Mouse (Mus musculus) forelimb bud, embryonic 11.5 days (tissue): ENCODE data around the gene Ano4.

Experiments
- DNase-seq: peaks from one replicate; pipeline ENCODE4 v3.0.0-alpha.2; 2012; ENCODE audit warnings: low read depth, low spot score

Gene Ano4

GRCm38 (mm10) chr10:89344491-89345195 is at the start of gene Ano4:
Ano4 (minus strand) TSS chr10:89344762.
- no peak for DNase-seq

- DNase-seq: no peak
Measured at GRCm38 (mm10) chr10:89392687-89393086, 48.1 kb upstream of the Ano4 start.

- DNase-seq: no peak
Measured at GRCm38 (mm10) chr10:89391571-89392163, 47.1 kb upstream of the Ano4 start.

- no peak for DNase-seq
Measured at GRCm38 (mm10) chr10:89386461-89386860, 41.9 kb upstream of the Ano4 start.

- DNase-seq: peak; percentile 77
Measured at GRCm38 (mm10) chr10:89383462-89383861, 38.9 kb upstream of the Ano4 start.

GRCm38 (mm10) chr10:89377750-89378149 is 33.2 kb upstream of the Ano4 start:
- DNase-seq: no peak

- DNase-seq: no peak
Measured at GRCm38 (mm10) chr10:89370051-89370450, 25.5 kb upstream of the Ano4 start.

- DNase-seq: no peak
Measured at GRCm38 (mm10) chr10:89358933-89359332, 14.4 kb upstream of the Ano4 start.

GRCm38 (mm10) chr10:89354639-89355038 is 10.1 kb upstream of the Ano4 start:
- DNase-seq: no peak

GRCm38 (mm10) chr10:89351416-89351815 is 6.9 kb upstream of the Ano4 start:
- no peak for DNase-seq

- no peak for DNase-seq
Measured at GRCm38 (mm10) chr10:89345606-89346005, 1.0 kb upstream of the Ano4 start.

- DNase-seq: no peak
Measured at GRCm38 (mm10) chr10:89345196-89345533, 603 bp upstream of the Ano4 start.

- DNase-seq: no peak
Measured at GRCm38 (mm10) chr10:89344132-89344490, 451 bp downstream of the Ano4 start.

GRCm38 (mm10) chr10:89343716-89344115 is 846 bp downstream of the Ano4 start:
- no peak for DNase-seq

- no peak for DNase-seq
Measured at GRCm38 (mm10) chr10:89330261-89330660, 14.3 kb downstream of the Ano4 start.

- no peak for DNase-seq
Measured at GRCm38 (mm10) chr10:89329806-89330205, 14.8 kb downstream of the Ano4 start.

GRCm38 (mm10) chr10:89328876-89329275 is 15.7 kb downstream of the Ano4 start:
- DNase-seq: no peak

- peak; percentile 74 for DNase-seq
Measured at GRCm38 (mm10) chr10:89327004-89327511, 17.5 kb downstream of the Ano4 start.

- no peak for DNase-seq
Measured at GRCm38 (mm10) chr10:89326383-89326782, 18.2 kb downstream of the Ano4 start.

GRCm38 (mm10) chr10:89307566-89307965 is 37.0 kb downstream of the Ano4 start:
- DNase-seq: no peak

GRCm38 (mm10) chr10:89300346-89300745 is 44.2 kb downstream of the Ano4 start:
- no peak for DNase-seq

- no peak for DNase-seq
Measured at GRCm38 (mm10) chr10:89292784-89293183, 51.8 kb downstream of the Ano4 start.

GRCm38 (mm10) chr10:89290698-89291097 is 53.9 kb downstream of the Ano4 start:
- DNase-seq: no peak
